Mouse (Mus musculus) heart, adult 11 months (tissue): Measurements from ENCODE around the gene Vars2.

Experiments used
- DNase-seq: peaks from one replicate; pipeline ENCODE4 v3.0.0; 2022

Gene Vars2

GRCm38 (mm10) chr17:35691811-35692210 is 24.4 kb upstream of the Vars2 start:
- DNase-seq: no peak

GRCm38 (mm10) chr17:35689936-35690645 is 22.7 kb upstream of the Vars2 start:
- DNase-seq: no peak

- DNase-seq: no peak
Observed at GRCm38 (mm10) chr17:35688347-35689175, 21.2 kb upstream of the Vars2 start.

GRCm38 (mm10) chr17:35685061-35685460 is 17.7 kb upstream of the Vars2 start:
- DNase-seq: no peak

GRCm38 (mm10) chr17:35681986-35682385 is 14.6 kb upstream of the Vars2 start:
- peak; percentile 87 for DNase-seq

GRCm38 (mm10) chr17:35680591-35680990 is 13.2 kb upstream of the Vars2 start:
- DNase-seq: peak; percentile 86

- peak; percentile 99 for DNase-seq
Observed at GRCm38 (mm10) chr17:35673416-35674035, 6.1 kb upstream of the Vars2 start, which contains the start of gene Gtf2h4. TSS of gene Gtf2h4 (minus strand) at chr17:35673739.

- no peak for DNase-seq
Observed at GRCm38 (mm10) chr17:35672527-35672926, 5.1 kb upstream of the Vars2 start.

- no peak for DNase-seq
Observed at GRCm38 (mm10) chr17:35671846-35672245, 4.5 kb upstream of the Vars2 start.

- no peak for DNase-seq
Observed at GRCm38 (mm10) chr17:35669731-35670130, 2.3 kb upstream of the Vars2 start.

GRCm38 (mm10) chr17:35666851-35667256 is 538 bp downstream of the Vars2 start:
- no peak for DNase-seq

GRCm38 (mm10) chr17:35665957-35666515 is 1.4 kb downstream of the Vars2 start:
- no peak for DNase-seq

- DNase-seq: no peak
Observed at GRCm38 (mm10) chr17:35653086-35653485, 14.3 kb downstream of the Vars2 start.

GRCm38 (mm10) chr17:35649429-35649828 is 18.0 kb downstream of the Vars2 start:
- no peak for DNase-seq

GRCm38 (mm10) chr17:35643609-35644236 is 23.7 kb downstream of the Vars2 start, which contains the start of gene Mucl3:
TSS of gene Mucl3 (minus strand) at chr17:35643695.
- DNase-seq: no peak

GRCm38 (mm10) chr17:35639352-35639751 is 28.0 kb downstream of the Vars2 start:
- peak; percentile 90 for DNase-seq

GRCm38 (mm10) chr17:35638475-35639190 is 28.8 kb downstream of the Vars2 start:
- DNase-seq: peak; percentile 98

- DNase-seq: no peak
Observed at GRCm38 (mm10) chr17:35636363-35636762, 31.0 kb downstream of the Vars2 start.

- DNase-seq: peak; percentile 94
Observed at GRCm38 (mm10) chr17:35635699-35636111, 31.7 kb downstream of the Vars2 start.

GRCm38 (mm10) chr17:35635202-35635601 is 32.2 kb downstream of the Vars2 start:
- peak; percentile 71 for DNase-seq

- peak; percentile 85 for DNase-seq
Observed at GRCm38 (mm10) chr17:35633992-35634391, 33.4 kb downstream of the Vars2 start.

GRCm38 (mm10) chr17:35626537-35626936 is 40.9 kb downstream of the Vars2 start, which contains the start of gene Gm9573:
TSS of gene Gm9573 (minus strand) at chr17:35626637.
- no peak for DNase-seq
